Mouse (Mus musculus) embryonic stem cell, embryonic (primary cell): Measurements from ENCODE around the gene Prss28.

ENCODE experiments used
- CTCF ChIA-PET, 4 experiments: fragments of 300-600 bp in 2 of 4; fragments of 350-600 bp in 2 of 4; sonication (Branson Sonifier 250); formaldehyde crosslinking; loops; one replicate each; lab custom pipeline; 2022; ENCODE audit warnings: inconsistent platforms in 2 of 4; lab: Charles Lee
- POLR2A ChIA-PET, 4 experiments: fragments of 300-600 bp in 2 of 4; fragments of 350-600 bp in 2 of 4; sonication (Branson Sonifier 250); formaldehyde crosslinking; loops; one replicate each; lab custom pipeline; 2022; ENCODE audit warnings: antibody characterized with exemption in 4 of 4, inconsistent platforms in 1 of 4; lab: Charles Lee

The Prss28 gene

DNA sequence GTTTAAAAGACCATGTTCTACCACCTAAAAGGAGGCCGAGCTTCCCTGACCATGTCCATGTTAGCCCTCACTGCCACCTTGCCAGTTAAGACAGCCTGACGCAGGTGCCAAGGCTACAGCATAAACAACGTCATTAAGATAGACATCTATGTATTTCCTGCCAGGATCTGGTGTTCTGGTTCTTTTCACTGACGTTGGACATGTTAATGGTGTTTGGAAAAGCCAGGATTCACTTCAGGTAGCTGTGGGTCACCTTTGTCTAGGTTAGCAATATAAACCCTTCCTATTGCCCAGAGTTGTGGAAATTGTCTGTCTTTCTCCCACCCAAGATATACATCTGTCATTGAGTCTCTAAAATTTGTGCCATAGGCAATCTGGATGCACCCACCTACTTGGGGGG lies at the start of gene Prss28:
Gene Prss28 (plus strand): TSS at position 301 of the 400 bp plus-strand sequence.
- CTCF ChIA-PET, result interaction anchor here in 2 of 4 experiments (1.2 to 1.4 kb wide), 2 partner anchors 20 to 200 kb away, joined by 4 to 8 read pairs; no protein-coding TSS in a partner anchor

DNA sequence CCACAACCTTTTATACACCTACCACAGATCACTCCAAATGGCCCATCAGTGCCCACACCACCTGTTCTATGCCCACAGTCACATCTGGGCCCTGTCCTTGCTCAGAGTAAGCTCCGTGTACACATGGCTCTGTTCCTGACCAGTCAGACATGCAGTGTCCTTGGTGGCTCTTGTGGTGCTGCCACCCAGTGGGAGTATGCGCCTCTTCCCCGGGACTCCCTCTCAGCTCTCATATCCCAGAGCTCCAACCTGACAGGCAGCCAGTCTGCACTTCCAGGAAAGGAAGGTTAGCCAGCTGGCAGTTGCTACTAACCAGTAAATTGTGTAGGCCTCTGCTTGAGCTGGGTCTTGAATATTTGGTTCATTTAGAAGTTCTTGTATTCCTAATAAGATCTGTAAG lies 44.0 kb upstream of the Prss28 start:
- ChIA-PET POLR2A (interaction anchor here in 3 of 4 experiments (0.6 to 13.7 kb wide), 17 partner anchors 8 to 254 kb away, joined by 3 to 336 read pairs (median 3); partner anchors contain the start of genes Ube2i (in 3 of the 3), Baiap3 (in 2 of the 3), BC003965 (in 1 of the 3) and Gnptg (in 1 of the 3)), CTCF (interaction anchor here in 3 of 4 experiments (0.6 to 2.0 kb wide), 12 partner anchors 8 to 147 kb away, joined by 3 to 8 read pairs (median 4); partner anchors contain the start of genes Ube2i (in 2 of the 3), Baiap3 (in 1 of the 3), Gnptg (in 1 of the 3) and Tsr3 (in 1 of the 3))

More for the DNA sequence above, at the start of gene Prss28:
- POLR2A ChIA-PET, result no interaction called here

DNA sequence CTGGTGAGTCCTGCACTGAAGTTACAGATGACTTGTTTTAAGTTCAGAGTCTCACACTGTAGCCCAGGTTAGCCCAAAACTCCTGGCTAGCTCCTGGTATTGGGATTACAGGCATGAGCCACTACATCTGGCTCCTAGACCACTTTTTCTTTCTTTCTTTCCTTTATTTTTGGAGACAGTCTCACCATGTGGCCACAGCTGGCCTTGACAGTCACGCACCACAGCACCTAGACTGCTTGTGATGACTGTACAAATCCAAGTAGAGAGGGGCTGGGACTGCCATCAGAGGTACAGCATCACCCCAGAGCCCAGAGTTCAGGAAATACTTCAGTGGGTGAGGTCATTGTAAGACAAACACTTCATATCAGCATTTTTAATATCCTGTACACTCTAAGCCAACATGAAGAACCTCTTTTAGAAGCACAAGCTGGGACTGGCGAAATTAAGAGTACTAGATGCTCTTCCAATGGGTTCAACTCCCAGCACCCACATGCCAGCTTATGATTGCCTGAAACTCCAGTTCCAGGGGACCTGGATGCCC lies 37.6 kb upstream of the Prss28 start:
- ChIA-PET POLR2A (interaction anchor here in 3 of 4 experiments (0.6 to 13.7 kb wide), 17 partner anchors 6 to 937 kb away, joined by 3 to 336 read pairs (median 8); partner anchors contain the start of genes Baiap3 (in 3 of the 3), Gnptg (in 2 of the 3), Tsr3 (in 2 of the 3) and Arhgdig (in 1 of the 3)), CTCF (interaction anchor here in 2 of 4 experiments (0.6 to 4.3 kb wide), 2 partner anchors 15 to 72 kb away, joined by 3 to 32 read pairs; no protein-coding TSS in a partner anchor)

DNA sequence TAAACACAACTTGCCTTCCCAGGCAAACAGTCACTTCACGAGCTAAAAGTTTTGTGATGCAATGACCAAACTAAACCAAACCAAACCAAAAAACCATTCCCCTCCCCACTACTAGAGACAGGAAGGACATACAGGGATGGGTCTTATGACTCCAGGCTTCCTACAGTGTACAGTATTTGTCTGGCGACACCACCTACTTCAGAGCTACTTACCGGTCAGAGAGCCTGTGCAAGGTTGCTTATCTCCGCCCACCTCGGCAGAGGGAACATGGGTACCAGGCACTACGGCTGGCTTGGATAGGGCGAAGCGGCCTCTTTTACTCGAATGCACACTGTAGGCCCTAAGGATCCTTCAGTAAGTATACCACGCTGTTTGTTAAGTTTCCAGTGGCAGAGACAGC lies 36.1 kb upstream of the Prss28 start:
- ChIA-PET CTCF (interaction anchor here (0.6 to 4.3 kb wide), 5 partner anchors 10 to 568 kb away, joined by 3 to 32 read pairs (median 4); no protein-coding TSS in a partner anchor), POLR2A (interaction anchor here (0.7 to 13.7 kb wide), 45 partner anchors 7 to 744 kb away, joined by 3 to 336 read pairs (median 5); partner anchors contain the start of genes Baiap3 (in 3 of the 4), Gnptg (in 2 of the 4), Tsr3 (in 2 of the 4) and BC003965 (in 1 of the 4))

DNA sequence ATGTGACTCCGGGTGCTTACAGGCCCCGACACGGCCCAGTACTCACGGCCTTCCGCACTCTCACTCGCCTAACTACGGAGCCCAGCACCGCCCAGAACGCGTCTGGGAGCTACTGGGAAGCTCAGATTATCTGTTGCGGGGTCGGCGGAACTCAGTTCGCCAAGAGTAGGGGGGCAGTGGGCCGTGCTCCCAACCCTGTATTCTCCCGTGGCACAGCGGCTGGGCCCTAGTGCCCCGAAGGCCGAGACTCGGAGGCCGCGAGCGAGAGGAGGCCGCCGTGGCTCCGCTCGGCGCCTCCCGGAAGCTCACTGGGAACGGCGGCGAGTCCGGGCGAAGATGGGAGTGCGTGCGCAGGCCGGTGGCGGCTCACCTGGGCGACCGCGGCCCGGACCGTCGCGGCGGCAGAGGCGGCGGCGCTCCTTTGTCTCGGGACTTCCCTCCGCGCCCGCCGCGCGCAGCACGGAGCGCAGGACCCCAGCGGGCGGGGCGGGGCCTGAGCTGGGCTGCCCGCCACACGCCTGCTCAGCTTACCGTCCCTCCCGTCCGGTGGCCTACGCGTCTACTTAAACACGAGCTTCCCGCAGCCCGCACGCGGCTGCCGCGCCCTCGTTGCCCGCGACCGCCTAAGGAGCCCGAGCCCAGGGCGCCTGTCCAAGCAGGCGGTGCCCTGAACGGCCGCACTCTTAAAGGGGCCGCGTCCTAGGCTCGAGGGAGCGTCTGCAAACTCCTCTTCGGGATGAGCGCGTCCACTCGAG lies 35.3 kb upstream of the Prss28 start:
- ChIA-PET CTCF (interaction anchor here (0.5 to 4.3 kb wide), 26 partner anchors 8 to 1022 kb away, joined by 3 to 32 read pairs (median 4); partner anchors contain the start of genes BC003965 (in 1 of the 4), Ccnf (in 1 of the 4), Cramp1l (in 1 of the 4) and Gnptg (in 1 of the 4)), POLR2A (interaction anchor here (0.5 to 13.7 kb wide), 110 partner anchors 8 to 745 kb away, joined by 3 to 336 read pairs (median 4); partner anchors contain the start of genes Baiap3 (in 4 of the 4), BC003965 (in 3 of the 4), Gnptg (in 3 of the 4) and Tsr3 (in 3 of the 4))

DNA sequence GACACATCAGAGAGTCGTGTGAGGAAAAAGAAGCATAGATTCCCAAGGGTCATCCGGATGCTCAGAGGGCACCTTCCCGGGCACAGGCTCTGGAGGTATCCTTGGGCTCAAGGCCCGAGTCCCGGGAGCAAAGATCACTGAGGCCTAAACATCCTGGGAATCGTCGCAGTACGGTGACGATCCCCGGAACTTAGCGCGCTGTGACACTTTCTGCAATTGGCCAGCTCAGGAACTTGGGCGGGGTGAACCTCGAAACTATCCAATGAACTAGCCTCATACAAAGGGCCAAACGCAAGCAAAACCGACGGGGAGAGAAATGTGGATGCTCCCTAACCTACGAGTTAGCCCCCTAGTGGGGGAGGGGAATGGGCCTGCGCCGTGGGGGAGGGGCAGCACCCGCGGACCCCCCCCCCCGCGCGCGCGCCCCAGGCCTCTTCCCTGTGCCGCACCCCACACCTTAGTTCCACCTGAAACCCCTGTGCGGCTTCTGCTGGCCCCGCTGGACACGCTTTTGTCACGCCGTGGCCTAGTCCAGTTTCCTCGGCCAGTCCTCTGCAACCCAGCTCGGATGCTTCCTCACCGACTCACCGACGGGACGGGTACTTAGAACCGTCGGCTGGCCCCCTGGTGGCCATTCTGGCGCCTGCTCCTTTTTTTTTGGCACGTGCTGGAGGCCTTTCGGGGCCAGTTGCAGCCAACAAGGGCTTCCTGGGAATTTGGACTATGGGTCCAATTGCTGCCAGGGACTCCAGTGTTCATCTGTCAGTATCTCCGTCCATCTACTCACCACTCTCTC lies 34.5 kb upstream of the Prss28 start:
- ChIA-PET POLR2A (interaction anchor here (0.5 to 13.7 kb wide), 109 partner anchors 8 to 1444 kb away, joined by 3 to 336 read pairs (median 4); partner anchors contain the start of genes BC003965 (in 3 of the 4), Baiap3 (in 3 of the 4), Gnptg (in 3 of the 4) and Tsr3 (in 3 of the 4)), CTCF (interaction anchor here (0.5 to 4.3 kb wide), 35 partner anchors 8 to 1022 kb away, joined by 3 to 32 read pairs (median 4); partner anchors contain the start of genes BC003965 (in 1 of the 4), Ccnf (in 1 of the 4), Cramp1l (in 1 of the 4) and Fahd1 (in 1 of the 4))

DNA sequence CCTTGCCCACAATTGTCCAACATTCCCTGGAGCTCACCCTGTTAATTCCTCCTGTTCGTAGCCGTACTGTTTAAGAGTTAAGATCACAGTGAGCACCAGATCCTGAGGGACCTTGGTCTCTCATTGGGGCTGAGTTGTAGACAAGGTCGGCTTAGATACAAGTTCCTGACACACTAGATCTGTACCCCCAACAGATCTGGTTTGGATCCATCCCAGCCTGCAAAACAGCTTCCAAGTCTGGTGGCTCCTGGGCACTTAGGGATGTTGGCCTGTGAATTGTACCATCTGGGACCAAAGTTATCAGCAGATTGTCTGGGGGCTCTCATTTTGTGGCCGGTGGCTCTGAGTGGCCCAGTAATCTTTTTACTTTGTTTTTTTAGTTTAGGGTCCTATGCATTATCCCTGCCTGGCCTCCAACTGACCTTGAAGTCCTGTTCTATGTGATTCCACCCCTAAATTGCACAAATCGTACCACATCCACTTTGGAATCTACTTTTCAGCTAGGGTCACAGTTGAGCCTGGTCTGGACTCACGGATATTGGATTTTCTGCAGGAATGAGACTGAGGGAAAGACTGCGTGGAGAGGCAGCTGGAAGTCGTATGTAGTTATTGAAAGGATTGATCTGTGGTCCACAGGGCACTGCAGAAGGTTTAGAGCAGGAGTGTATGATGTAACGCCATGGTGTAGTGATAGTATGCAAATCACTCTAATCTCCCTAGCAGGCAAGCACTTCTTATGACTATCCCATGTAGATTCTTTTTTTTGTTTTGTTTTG lies 33.7 kb upstream of the Prss28 start, which contains the start of gene Ube2i:
Gene Ube2i (minus strand): TSS at position 52 of the 776 bp plus-strand sequence.
- CTCF ChIA-PET, result interaction anchor here in 3 of 4 experiments (0.6 to 4.3 kb wide), 19 partner anchors 7 to 425 kb away, joined by 3 to 32 read pairs (median 6); partner anchors contain the start of genes Fahd1 (in 1 of the 3), Gnptg (in 1 of the 3), Sstr5 (in 1 of the 3) and Tsr3 (in 1 of the 3)

DNA sequence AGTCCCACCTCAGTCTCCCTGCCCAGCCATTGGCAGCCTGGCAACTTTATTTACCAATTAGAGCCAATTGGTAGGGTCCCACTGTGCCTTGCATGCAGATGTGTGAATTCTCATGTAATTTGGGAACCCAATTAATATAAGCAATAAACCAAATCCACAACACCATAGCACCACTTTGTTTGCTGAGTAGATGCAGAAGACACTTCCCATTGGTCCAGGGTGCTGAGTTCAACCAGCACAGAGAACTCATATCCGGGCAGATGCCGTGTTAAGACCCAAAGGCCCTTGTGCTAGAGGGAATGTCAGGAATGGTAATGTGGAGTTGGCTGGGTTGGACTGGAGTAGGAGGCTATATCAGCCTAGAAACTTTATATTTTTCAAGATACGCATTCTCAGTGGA lies 32.6 kb upstream of the Prss28 start:
- ChIA-PET POLR2A (interaction anchor here in 2 of 4 experiments (2.7 to 13.7 kb wide), 7 partner anchors 8 to 92 kb away, joined by 8 to 336 read pairs (median 43); partner anchors contain the start of genes Gnptg (in 2 of the 2), Tsr3 (in 2 of the 2), BC003965 (in 1 of the 2) and Baiap3 (in 1 of the 2)), CTCF (no interaction called here)

More for the DNA sequence above, 33.7 kb upstream of the Prss28 start, which contains the start of gene Ube2i:
- POLR2A ChIA-PET, result interaction anchor here (0.7 to 13.7 kb wide), 45 partner anchors 7 to 1443 kb away, joined by 3 to 336 read pairs (median 10); partner anchors contain the start of genes BC003965 (in 4 of the 4), Baiap3 (in 2 of the 4), Cramp1l (in 2 of the 4) and Gnptg (in 2 of the 4)

DNA sequence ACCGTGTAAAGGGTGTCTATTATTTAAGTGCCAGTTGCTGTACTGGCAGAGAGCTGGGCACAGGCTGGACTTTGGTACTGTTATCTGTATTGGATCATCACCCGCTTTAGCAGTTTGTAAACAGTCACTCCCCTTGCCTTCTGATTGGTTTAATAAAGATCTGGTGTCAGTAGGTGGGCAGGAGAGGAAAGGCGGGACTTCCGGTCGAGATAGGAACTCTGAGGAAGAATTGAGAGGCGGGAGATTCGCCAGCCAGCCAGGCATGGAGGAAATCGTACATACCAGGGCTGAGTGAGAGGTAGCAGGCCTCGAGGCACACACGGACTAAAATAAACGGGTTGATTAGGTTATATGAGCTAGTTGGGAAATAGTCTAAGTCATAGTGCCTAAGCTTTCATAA lies 26.3 kb upstream of the Prss28 start:
- POLR2A ChIA-PET, result interaction anchor here (0.7 to 8.3 kb wide), 14 partner anchors 9 to 754 kb away, joined by 3 to 128 read pairs (median 6); partner anchors contain the start of genes Ube2i (in 3 of the 4), BC003965 (in 1 of the 4), Msrb1 (in 1 of the 4) and Traf7 (in 1 of the 4)
- CTCF ChIA-PET, result interaction anchor here in 2 of 4 experiments (1.1 to 1.7 kb wide), 3 partner anchors 8 to 18 kb away, joined by 4 to 9 read pairs (median 9); partner anchors contain the start of gene Ube2i (in 1 of the 2)

DNA sequence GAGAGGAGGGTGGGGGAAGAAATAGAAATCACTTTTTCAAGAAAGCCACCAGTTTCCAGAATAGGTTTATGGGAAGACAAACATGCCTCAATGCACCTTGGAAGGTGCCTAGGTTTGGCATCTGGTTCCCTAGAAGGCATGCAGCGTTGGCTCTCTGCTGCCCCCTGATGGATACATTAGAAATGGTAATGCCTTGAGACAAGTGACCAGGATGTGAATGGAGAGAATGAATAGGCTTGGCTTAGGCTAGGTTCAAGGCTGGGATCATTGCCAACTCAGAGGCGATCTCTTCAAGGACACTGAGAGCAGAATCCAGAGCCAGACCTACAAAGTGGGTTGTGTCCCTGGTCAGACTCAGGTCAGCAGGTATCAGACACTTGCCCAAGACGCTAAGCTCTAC lies 23.4 kb upstream of the Prss28 start:
- CTCF ChIA-PET, result interaction anchor here (0.5 to 3.8 kb wide), 18 partner anchors 11 to 548 kb away, joined by 3 to 32 read pairs (median 3); partner anchors contain the start of genes Chtf18 (in 1 of the 4), Mapk8ip3 (in 1 of the 4), Msrb1 (in 1 of the 4) and Rpusd1 (in 1 of the 4)
- POLR2A ChIA-PET, result interaction anchor here (0.7 to 8.3 kb wide), 9 partner anchors 12 to 533 kb away, joined by 3 to 128 read pairs (median 4); partner anchors contain the start of genes Ube2i (in 2 of the 4), BC003965 (in 1 of the 4) and Sox8 (in 1 of the 4)

DNA sequence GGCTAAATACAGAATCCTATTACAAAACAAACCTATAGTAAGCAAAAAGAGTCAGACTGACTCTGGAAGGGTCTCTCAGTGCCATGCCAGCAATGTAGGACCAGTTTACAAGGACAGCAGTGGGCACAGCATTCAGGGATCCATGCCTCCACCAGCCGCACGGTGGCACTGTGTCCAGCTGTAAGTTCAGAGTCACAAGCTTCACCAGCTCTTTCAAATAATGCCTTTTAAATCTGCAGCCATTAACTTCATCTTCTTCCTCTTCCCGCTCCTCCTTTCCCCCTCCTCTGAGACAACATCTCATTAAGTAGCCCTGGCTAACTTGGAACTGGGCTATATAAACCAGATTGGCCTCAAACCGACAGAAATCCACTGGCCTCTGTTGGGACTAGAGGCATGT lies 19.6 kb upstream of the Prss28 start:
- CTCF ChIA-PET, result interaction anchor here (0.6 to 1.9 kb wide), 35 partner anchors 11 to 697 kb away, joined by 3 to 14 read pairs (median 4); partner anchors contain the start of genes Ube2i (in 2 of the 4), Chtf18 (in 1 of the 4), Gng13 (in 1 of the 4) and Rpusd1 (in 1 of the 4)

DNA sequence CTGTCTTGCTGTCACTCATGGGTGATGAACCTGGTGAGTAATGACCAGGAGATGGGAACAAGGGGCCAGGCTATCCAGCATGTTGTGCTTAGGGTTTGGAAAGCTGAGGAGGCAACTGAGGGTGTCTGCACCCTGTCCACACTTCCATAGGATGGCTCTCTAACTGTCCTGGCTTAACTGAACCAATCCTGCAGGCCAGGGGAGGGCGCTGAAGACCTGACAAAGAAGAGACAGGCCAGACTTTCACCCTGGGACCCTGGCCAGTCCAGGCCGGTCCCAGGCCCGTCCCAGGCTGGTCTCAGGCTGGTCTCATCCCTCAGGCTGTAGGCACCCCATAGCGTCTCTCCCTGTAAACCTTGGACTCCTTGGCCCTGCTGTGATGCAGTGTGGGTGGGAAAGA lies 18.0 kb upstream of the Prss28 start:
- POLR2A ChIA-PET, result interaction anchor here in 2 of 4 experiments (0.7 to 1.6 kb wide), 3 partner anchors 17 to 280 kb away, joined by 3 to 5 read pairs (median 4); partner anchors contain the start of genes Sox8 (in 1 of the 2) and Ube2i (in 1 of the 2)

More for the DNA sequence above, 19.6 kb upstream of the Prss28 start:
- POLR2A ChIA-PET, result interaction anchor here in 3 of 4 experiments (0.6 to 1.5 kb wide), 9 partner anchors 14 to 660 kb away, joined by 3 to 6 read pairs (median 3); no protein-coding TSS in a partner anchor

DNA sequence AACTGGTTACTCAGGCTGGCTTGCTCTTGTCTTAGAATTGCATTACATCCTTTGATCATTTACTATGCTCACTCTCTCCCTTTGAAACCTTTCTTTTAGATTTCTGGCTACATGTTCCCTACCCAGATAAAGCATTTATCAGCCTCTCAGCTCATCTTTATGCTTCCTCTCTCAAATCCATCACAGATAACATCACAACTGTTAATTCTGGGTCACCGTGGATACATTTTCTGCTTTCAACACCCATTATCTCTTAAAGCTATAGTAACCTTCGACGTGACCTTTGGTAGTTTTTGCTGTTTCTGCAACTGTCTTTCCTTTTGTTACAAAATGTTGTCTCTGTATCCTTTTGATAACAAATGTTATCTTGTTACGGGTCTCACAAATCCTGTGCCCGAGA lies 15.0 kb upstream of the Prss28 start:
- POLR2A ChIA-PET, result interaction anchor here in 1 of 4 experiments (1.4 kb wide), 1 partner anchor 20 kb away, joined by 4 read pairs; no protein-coding TSS in a partner anchor
- CTCF ChIA-PET, result interaction anchor here in 2 of 4 experiments (0.6 to 0.7 kb wide), 2 partner anchors 274 to 719 kb away, joined by 3 to 5 read pairs; no protein-coding TSS in a partner anchor

More for the DNA sequence above, 18.0 kb upstream of the Prss28 start:
- CTCF ChIA-PET, result interaction anchor here in 3 of 4 experiments (0.9 to 1.9 kb wide), 3 partner anchors 47 to 185 kb away, joined by 3 to 5 read pairs (median 4); no protein-coding TSS in a partner anchor

DNA sequence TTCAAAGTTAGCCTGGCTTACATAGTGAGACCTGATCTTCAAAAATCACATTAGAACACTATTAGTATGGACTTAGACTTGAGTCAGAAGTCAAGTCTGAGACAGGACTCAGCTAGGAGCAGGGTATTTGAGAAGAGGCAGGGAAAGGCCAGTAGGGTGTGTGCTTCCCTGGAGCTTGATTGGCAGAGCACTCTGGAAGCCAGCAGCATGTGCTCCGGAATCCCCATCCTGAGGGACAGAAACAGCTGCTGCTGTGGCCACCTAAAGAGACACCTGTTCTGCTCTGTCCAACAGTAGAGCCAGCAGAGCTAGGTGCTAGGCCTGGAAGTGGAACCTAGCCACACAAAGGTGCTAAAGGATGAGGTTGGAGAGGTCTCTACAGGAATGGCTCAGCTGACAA lies 14.3 kb upstream of the Prss28 start:
- POLR2A ChIA-PET, result interaction anchor here in 1 of 4 experiments (1.4 kb wide), 1 partner anchor 21 kb away, joined by 4 read pairs; no protein-coding TSS in a partner anchor
- CTCF ChIA-PET, result interaction anchor here in 2 of 4 experiments (0.6 to 0.7 kb wide), 2 partner anchors 274 to 719 kb away, joined by 3 to 5 read pairs; no protein-coding TSS in a partner anchor
